Mouse (Mus musculus) liver, postnatal 0 days (tissue): ENCODE data around the gene Gm9922.

Source experiments
- CTCF ChIP-seq: sonication (generic); IDR thresholded peaks from 2 replicates; pipeline ENCODE4 v1.5.1; 2016; ENCODE audit warnings: antibody characterized with exemption, low read depth
- EP300 ChIP-seq: IDR thresholded peaks from 2 replicates; pipeline ENCODE4 v1.6.1; 2016; ENCODE audit warnings: antibody characterized with exemption, low read depth, mild to moderate bottlenecking

DNA sequence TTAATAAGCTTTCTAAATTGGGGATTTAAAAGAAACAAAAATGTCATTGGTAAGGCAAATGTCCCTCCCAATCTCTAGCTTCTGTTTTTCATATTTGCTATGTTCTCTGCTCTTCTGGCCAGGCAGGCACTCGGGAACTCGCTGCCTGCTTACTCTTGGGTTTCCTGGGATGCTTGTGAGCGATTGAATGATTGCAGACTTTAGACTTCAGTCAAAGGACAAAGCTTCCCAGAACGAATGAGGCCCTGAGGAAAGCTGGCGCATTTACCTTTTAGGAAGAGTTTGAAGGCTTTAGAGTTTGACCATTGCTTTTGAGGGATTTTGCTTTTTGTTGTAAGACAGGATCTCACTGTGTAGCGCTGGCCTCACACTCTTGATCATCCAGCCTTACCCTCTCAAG lies 41.9 kb downstream of the Gm9922 start:
- TF ChIP-seq EP300 (no peak), CTCF (no peak)
